Mouse (Mus musculus) midbrain, embryonic 11.5 days (tissue): ENCODE results near the gene Robo1. TPM values are rescaled to one million over a fixed set of nuclear protein-coding genes. Genes with fewer than 3 reads are reported as not detected.
A peak's percentile ranks its signal among the peaks of the same experiment; 100 is the strongest.

ENCODE experiments used
- ATAC-seq: fragments of 200-750 bp; cut with Nextera tagmentation; 2 replicates; pipeline ENCODE4 v1.8.0; 2017; ENCODE audit warnings: moderate TSS enrichment, moderate library complexity; ENCODE audit not compliant: low FRiP score
- DNase-seq: peaks from one replicate; pipeline ENCODE4 v3.0.0; 2015; ENCODE audit warnings: low spot score; ENCODE audit errors: missing footprints
- H3K27ac ChIP-seq: fragments of 300-500 bp; sonication (generic); 2 replicates; pipeline ENCODE4 v1.5.1; 2014; ENCODE audit warnings: low read depth, low read length
- H3K27me3 ChIP-seq: fragments of 300-500 bp; sonication (generic); 2 replicates; pipeline ENCODE4 v1.6.1; 2014; ENCODE audit warnings: mild to moderate bottlenecking, low read length, moderate library complexity, mixed read lengths; ENCODE audit not compliant: control insufficient read depth, insufficient read depth
- H3K36me3 ChIP-seq: fragments of 300-500 bp; sonication (generic); 2 replicates; pipeline ENCODE4 v1.6.1; 2014; ENCODE audit warnings: mild to moderate bottlenecking, low read length, moderate library complexity, mixed read lengths; ENCODE audit not compliant: control insufficient read depth, insufficient read depth
- H3K4me1 ChIP-seq: fragments of 300-500 bp; sonication (generic); 2 replicates; pipeline ENCODE4 v1.6.1; 2014; ENCODE audit warnings: low read length; ENCODE audit not compliant: control insufficient read depth, insufficient read depth
- H3K4me2 ChIP-seq: fragments of 300-500 bp; sonication (generic); 2 replicates; pipeline ENCODE4 v1.6.1; 2014; ENCODE audit warnings: mild to moderate bottlenecking, moderate library complexity
- H3K4me3 ChIP-seq: fragments of 300-500 bp; sonication (generic); 2 replicates; pipeline ENCODE4 v1.5.1; 2014; ENCODE audit warnings: low read depth, low read length
- H3K9ac ChIP-seq: fragments of 300-500 bp; sonication (generic); 2 replicates; pipeline ENCODE4 v1.6.1; 2014; ENCODE audit warnings: low read length
- H3K9me3 ChIP-seq: fragments of 300-500 bp; sonication (generic); 2 replicates; pipeline ENCODE4 v1.6.1; 2016; ENCODE audit warnings: low read length; ENCODE audit not compliant: control insufficient read depth
- WGBS: fragments of 180-500 bp; shearing (Covaris S2); extraction: QIAGEN DNeasy Blood & Tissue Kit; methylation state at CpG from one replicate; pipeline ENCODE4 v1.1.7; 2014; 5-methylcytosine and 5-hydroxymethylcytosine counted together
- polyA plus RNA-seq: library from polyadenylated mRNA; unstranded; fragments of >200 nt; fragmentation: Nextera tagmentation; extraction: Ambion mirVana; gene quantifications from 2 replicates; pipeline ENCODE4 v1.2.1, GENCODE M21; 2014

The Robo1 gene
- polyA plus RNA-seq, 1 experiment from 2014 or later: 44.4 TPM

GRCm38 (mm10) chr16:72951969-72952368 lies 643.9 kb downstream of the Robo1 start:
- H3K27ac ChIP-seq: no peak overlapping the region
- DNase-seq (no peak), ATAC-seq (no peak)
- 65% methylated on average over 6 of the region's 6 CpGs for WGBS
- H3K9ac ChIP-seq: no peak overlapping the region
- no peak overlapping the region for H3K4me2 ChIP-seq
- H3K4me1 ChIP-seq: no peaks in the 10 kb centered on the region
- H3K4me3 ChIP-seq: no peak overlapping the region
- no peaks in the 10 kb centered on the region for H3K27me3 ChIP-seq
- no peaks in the 10 kb centered on the region for H3K9me3 ChIP-seq
- no peaks in the 10 kb centered on the region for H3K36me3 ChIP-seq

DNA sequence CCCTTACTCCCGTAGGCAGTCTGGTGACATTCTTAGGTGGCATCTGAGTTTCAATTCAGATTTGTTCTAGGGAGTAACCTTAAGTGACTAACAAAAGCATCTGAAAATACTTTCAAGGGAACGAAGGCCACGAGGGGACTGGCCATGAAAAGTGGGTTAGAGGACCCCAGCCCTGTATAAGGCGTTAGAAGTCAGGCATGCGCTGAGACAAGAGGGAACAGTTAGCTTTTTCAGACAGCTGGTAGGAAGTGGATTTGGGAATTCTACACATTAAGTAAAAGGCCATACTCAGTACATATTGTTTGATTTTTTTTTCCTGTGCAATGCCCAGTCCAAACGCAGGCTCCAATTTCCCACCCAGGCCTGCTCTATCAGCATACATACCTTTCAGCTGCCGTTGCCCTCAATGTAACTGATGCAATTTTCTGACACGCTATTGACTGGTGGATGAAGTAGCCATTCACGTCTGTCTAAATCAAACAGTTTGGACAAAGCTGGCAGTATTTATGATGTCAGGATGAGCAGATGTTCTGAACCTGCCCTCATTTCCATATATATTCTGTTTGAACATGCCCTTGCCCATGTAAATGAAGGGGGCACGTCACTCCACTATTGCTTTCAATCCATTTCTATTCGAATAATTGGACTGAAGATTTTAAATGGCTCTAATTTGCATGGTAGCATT lies 651.1 kb downstream of the Robo1 start:
- Histone ChIP-seq H3K9ac (no peak overlapping the region), H3K4me2 (no peak overlapping the region), H3K27me3 (no peaks in the 10 kb centered on the region), H3K36me3 (no peaks in the 10 kb centered on the region), H3K4me3 (no peak overlapping the region), H3K27ac (peak overlapping the region; percentile 7; the same call in 1 of the 2 replicates), H3K4me1 (no peaks in the 10 kb centered on the region; the same call in 1 of the 2 replicates), H3K9me3 (no peaks in the 10 kb centered on the region)
- WGBS: 68% methylated on average over 11 of the region's 11 CpGs
- ATAC-seq (peak; percentile 89), DNase-seq (no peak)

DNA sequence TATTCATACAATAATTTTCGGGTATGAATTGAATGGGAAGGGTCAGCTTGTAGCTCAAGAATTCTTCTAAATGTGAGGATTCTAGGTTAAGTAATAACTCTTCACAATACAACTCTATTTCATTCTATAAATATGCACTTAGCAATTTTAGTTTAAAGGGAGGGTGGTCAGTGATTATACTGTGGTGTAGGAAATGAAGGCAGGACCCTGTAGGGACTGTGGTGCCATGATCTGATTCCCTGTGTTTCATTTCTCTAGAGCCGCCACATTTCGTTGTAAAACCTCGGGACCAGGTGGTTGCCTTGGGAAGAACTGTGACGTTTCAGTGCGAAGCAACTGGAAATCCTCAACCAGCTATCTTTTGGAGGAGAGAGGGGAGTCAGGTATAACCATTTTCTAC lies 651.7 kb downstream of the Robo1 start:
- no peak for ATAC-seq
- 91% methylated on average over 6 of the region's 6 CpGs for WGBS
- no peaks in the 10 kb centered on the region for H3K9me3 ChIP-seq
- H3K27ac ChIP-seq: no peak overlapping the region
- no peaks in the 10 kb centered on the region for H3K36me3 ChIP-seq
- DNase-seq: no peak
- no peak overlapping the region for H3K4me3 ChIP-seq
- no peak overlapping the region for H3K9ac ChIP-seq
- H3K4me1 ChIP-seq: no peaks in the 10 kb centered on the region; the same call in 1 of the 2 replicates
- no peaks in the 10 kb centered on the region for H3K27me3 ChIP-seq
- no peak overlapping the region for H3K4me2 ChIP-seq

DNA sequence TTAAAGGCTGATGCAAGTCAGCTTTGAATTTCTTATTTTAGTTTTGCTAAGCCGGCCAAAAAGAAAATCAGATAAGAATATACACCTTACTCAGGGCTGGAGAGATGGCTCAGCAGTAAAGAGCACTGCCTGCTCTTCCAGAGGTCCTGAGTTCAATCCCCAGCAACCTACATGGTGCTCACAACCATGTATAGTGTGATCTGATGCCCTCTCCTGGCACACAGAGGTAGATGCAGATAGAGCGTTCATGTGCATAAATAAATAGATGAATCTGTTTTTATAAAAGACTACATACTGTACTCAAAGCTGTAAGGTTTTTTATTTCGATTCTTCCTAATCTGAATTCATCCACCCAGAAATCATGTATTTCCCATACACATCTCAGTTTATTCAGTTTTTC lies 655.7 kb downstream of the Robo1 start:
- no peaks in the 10 kb centered on the region for H3K9me3 ChIP-seq
- ATAC-seq (no peak), DNase-seq (no peak)
- no peaks in the 10 kb centered on the region for H3K27me3 ChIP-seq
- no peak overlapping the region for H3K4me2 ChIP-seq
- no peak overlapping the region for H3K9ac ChIP-seq
- no peak overlapping the region for H3K27ac ChIP-seq
- WGBS: 93% methylated on average over 3 of the region's 3 CpGs
- no peaks in the 10 kb centered on the region for H3K36me3 ChIP-seq
- H3K4me3 ChIP-seq: no peak overlapping the region
- no peaks in the 10 kb centered on the region; the same call in 1 of the 2 replicates for H3K4me1 ChIP-seq

DNA sequence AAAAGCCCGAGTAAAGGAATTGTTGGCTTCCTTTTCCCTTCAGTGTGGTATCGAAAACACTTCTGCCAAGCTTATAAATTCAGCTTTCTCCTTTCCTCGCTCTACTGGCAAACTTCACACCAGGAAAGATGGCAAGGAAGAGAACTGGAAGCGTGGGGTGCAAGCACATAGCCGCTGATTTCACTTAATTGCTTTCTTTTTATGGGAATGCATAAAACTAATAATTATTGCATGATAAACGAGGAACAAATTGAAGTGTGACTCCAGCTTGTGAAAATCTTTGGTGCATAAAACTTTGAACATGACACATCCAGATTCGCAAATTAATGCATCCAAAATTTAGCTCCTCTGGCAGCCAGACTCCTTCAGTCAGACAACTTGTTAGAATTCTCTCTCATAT lies 659.4 kb downstream of the Robo1 start:
- H3K27ac ChIP-seq: no peak overlapping the region
- WGBS: 92% methylated on average over 7 of the region's 7 CpGs
- no peak overlapping the region for H3K4me2 ChIP-seq
- no peak overlapping the region for H3K4me3 ChIP-seq
- H3K4me1 ChIP-seq: no peaks in the 10 kb centered on the region
- no peak for DNase-seq
- no peaks in the 10 kb centered on the region for H3K9me3 ChIP-seq
- no peaks in the 10 kb centered on the region for H3K36me3 ChIP-seq
- H3K9ac ChIP-seq: no peak overlapping the region
- no peaks in the 10 kb centered on the region for H3K27me3 ChIP-seq
- no peak for ATAC-seq

GRCm38 (mm10) chr16:72969990-72970389 lies 661.9 kb downstream of the Robo1 start:
- no peak overlapping the region for H3K9ac ChIP-seq
- no peaks in the 10 kb centered on the region for H3K9me3 ChIP-seq
- H3K36me3 ChIP-seq: no peaks in the 10 kb centered on the region
- H3K4me2 ChIP-seq: no peak overlapping the region
- DNase-seq (no peak), ATAC-seq (no peak)
- no peaks in the 10 kb centered on the region for H3K27me3 ChIP-seq
- 91% methylated on average over 7 of the region's 7 CpGs for WGBS
- H3K4me1 ChIP-seq: no peaks in the 10 kb centered on the region
- no peak overlapping the region for H3K4me3 ChIP-seq
- H3K27ac ChIP-seq: no peak overlapping the region

GRCm38 (mm10) chr16:72973685-72974084 lies 665.6 kb downstream of the Robo1 start:
- Histone ChIP-seq H3K4me1 (peaks cover 6% of the 10 kb centered on the region), H3K27ac (no peak overlapping the region), H3K4me2 (no peak overlapping the region), H3K27me3 (no peaks in the 10 kb centered on the region), H3K9me3 (no peaks in the 10 kb centered on the region), H3K36me3 (no peaks in the 10 kb centered on the region), H3K9ac (no peak overlapping the region), H3K4me3 (no peak overlapping the region)
- DNase-seq: no peak
- WGBS: 89% methylated on average over 6 of the region's 6 CpGs
- no peak for ATAC-seq

GRCm38 (mm10) chr16:72974681-72975080 lies 666.6 kb downstream of the Robo1 start:
- Histone ChIP-seq H3K4me2 (no peak overlapping the region), H3K36me3 (no peaks in the 10 kb centered on the region), H3K4me1 (peaks cover 6% of the 10 kb centered on the region), H3K27me3 (no peaks in the 10 kb centered on the region), H3K4me3 (no peak overlapping the region), H3K9ac (no peak overlapping the region), H3K9me3 (no peaks in the 10 kb centered on the region), H3K27ac (no peak overlapping the region)
- ATAC-seq (no peak), DNase-seq (no peak)
- WGBS: 91% methylated on average over 4 of the region's 4 CpGs

DNA sequence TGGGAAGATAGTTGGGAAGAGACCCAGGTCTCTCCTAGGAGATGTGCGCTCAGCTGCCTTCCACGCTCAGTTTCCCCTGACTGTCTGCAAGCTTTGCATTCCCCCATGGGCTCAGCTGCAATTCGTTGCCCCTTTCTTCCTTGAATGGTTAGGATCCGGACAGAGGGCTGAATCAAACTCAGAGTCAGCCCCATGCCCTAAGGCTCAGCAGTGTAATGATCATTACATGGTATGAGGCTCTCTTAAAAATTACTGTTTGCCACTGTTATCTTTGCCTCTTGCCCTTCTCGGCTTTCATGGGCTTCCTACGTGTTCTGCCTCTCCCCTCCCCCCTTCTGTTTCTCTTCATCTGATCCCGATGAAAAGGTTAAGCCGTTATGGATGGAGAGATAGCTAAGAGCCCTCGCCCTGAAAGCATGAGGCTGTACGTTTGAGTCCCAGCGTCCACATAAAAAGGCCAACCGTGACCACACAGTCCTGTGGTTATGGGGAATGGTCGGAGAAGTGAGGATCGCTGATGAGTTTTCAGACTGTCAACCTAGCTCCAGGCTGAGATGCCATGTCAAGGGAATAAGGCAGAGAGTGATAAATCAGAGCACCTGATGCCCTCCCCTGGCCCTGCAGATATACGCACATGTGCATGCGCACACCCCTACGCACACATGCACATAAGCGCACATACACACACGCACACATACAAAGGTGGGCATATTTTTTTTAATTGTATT lies 668.9 kb downstream of the Robo1 start:
- DNase-seq: no peak
- WGBS: 51% methylated on average over 19 of the region's 19 CpGs
- Histone ChIP-seq H3K9me3 (no peaks in the 10 kb centered on the region), H3K36me3 (no peaks in the 10 kb centered on the region), H3K4me1 (peaks cover 6% of the 10 kb centered on the region), H3K27me3 (no peaks in the 10 kb centered on the region), H3K4me3 (no peak overlapping the region), H3K4me2 (peak overlapping the region; percentile 13; the same call in 1 of the 2 replicates), H3K27ac (no peak overlapping the region; the same call in 1 of the 2 replicates), H3K9ac (no peak overlapping the region)
- ATAC-seq: peak; percentile 57
